Mouse (Mus musculus) lung, embryonic 14.5 days (tissue): ENCODE measurements around the gene Ddx47. TPM values are rescaled to one million over a fixed set of nuclear protein-coding genes. Genes with fewer than 3 reads are reported as not detected.
A peak's percentile ranks its signal among the peaks of the same experiment; 100 is the strongest.

Source experiments
- ATAC-seq: fragments of 200-750 bp; cut with Nextera tagmentation; 2 replicates; pipeline ENCODE4 v1.8.0; 2017; ENCODE audit warnings: mild to moderate bottlenecking, moderate TSS enrichment, moderate library complexity; ENCODE audit not compliant: insufficient read depth
- DNase-seq: peaks from one replicate; pipeline ENCODE4 v3.0.0-alpha.2; 2015
- H3K27ac ChIP-seq: fragments of 300-500 bp; sonication (generic); 2 replicates; pipeline ENCODE4 v1.5.1; 2014; ENCODE audit warnings: low read depth, mild to moderate bottlenecking, moderate library complexity
- H3K27me3 ChIP-seq: fragments of 300-500 bp; sonication (generic); 2 replicates; pipeline ENCODE4 v1.6.1; 2014; ENCODE audit warnings: low read length, control low read depth; ENCODE audit not compliant: insufficient read depth
- H3K36me3 ChIP-seq: fragments of 300-500 bp; sonication (generic); 2 replicates; pipeline ENCODE4 v1.6.1; 2014; ENCODE audit warnings: control low read depth; ENCODE audit not compliant: insufficient read depth
- H3K4me1 ChIP-seq: fragments of 300-500 bp; sonication (generic); 2 replicates; pipeline ENCODE4 v1.6.1; 2014; ENCODE audit warnings: antibody characterized with exemption, control low read depth; ENCODE audit not compliant: insufficient read depth
- H3K4me2 ChIP-seq: fragments of 300-500 bp; sonication (generic); 2 replicates; pipeline ENCODE4 v1.6.1; 2014; ENCODE audit warnings: mild to moderate bottlenecking
- H3K4me3 ChIP-seq: fragments of 300-500 bp; sonication (generic); 2 replicates; pipeline ENCODE4 v1.5.1; 2014; ENCODE audit warnings: low read depth, low read length
- H3K9ac ChIP-seq: fragments of 300-500 bp; sonication (generic); 2 replicates; pipeline ENCODE4 v1.6.1; 2014
- H3K9me3 ChIP-seq: fragments of 300-500 bp; sonication (generic); 2 replicates; pipeline ENCODE4 v1.6.1; 2016; ENCODE audit warnings: low read depth, low read length, control low read depth
- CTCF ChIP-seq: IDR thresholded peaks from 2 replicates; pipeline ENCODE4 v1.5.1; 2016; ENCODE audit warnings: antibody characterized with exemption, low read depth
- WGBS: fragments of 180-500 bp; shearing (Covaris S2); extraction: QIAGEN DNeasy Blood & Tissue Kit; methylation state at CpG from one replicate; pipeline ENCODE4 v1.1.7; 2014; 5-methylcytosine and 5-hydroxymethylcytosine counted together
- polyA plus RNA-seq: library from polyadenylated mRNA; unstranded; fragments of >200 nt; fragmentation: Nextera tagmentation; extraction: Ambion mirVana; gene quantifications from 2 replicates; pipeline ENCODE4 v1.2.1, GENCODE M21; 2014

Gene Ddx47
- polyA plus RNA-seq, 1 experiment from 2014 or later: 119 TPM

DNA sequence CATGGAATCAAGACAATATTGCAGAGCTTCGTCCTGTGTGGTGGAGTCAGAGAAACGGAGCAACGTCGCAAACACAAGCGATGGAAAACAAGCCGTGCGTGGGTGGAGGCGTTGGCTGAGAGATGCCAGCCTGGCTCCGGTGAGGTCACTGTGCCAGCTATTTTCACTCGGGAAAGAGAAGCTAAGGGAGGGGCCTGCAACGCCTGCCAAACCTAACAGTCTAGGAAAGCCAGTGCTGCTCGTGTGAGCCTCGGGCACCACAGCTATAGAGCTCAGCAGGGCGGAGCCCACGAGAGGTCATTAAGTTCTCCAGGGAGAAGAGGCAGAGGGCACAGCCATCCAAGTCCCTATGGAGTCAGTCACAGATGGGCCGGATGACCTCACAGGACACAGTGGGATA lies 37.5 kb downstream of the Ddx47 start:
- Histone ChIP-seq H3K4me3 (no peak overlapping the region), H3K4me2 (no peak overlapping the region), H3K27me3 (no peaks in the 10 kb centered on the region), H3K4me1 (no peaks in the 10 kb centered on the region), H3K9ac (no peak overlapping the region), H3K9me3 (no peaks in the 10 kb centered on the region), H3K36me3 (no peaks in the 10 kb centered on the region), H3K27ac (no peak overlapping the region)
- DNase-seq (peak; percentile 28), ATAC-seq (no peak)
- 61% methylated on average over 16 of the region's 16 CpGs for WGBS
- no peak for TF ChIP-seq CTCF

DNA sequence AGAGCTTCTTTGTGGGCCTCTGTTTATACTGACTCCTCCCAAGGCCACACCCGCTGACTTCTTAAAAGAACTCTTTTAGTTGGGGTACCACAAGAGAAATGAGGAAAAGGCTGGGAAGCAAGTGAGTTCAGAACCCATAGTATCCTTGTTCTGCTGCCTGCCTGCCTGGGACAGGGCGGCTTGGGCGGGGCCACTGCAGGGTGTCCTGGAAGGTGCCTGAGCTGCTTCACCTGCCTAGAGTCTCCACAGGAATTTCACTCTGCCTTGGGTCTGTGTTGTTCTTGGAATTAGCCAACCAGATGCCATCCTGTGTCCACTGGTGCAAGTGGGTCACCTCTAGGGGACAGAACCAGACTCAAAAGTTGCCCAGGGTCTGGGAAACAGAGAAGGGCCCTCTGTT lies 42.4 kb downstream of the Ddx47 start:
- no peak overlapping the region for H3K27ac ChIP-seq
- H3K36me3 ChIP-seq: no peaks in the 10 kb centered on the region
- no peak for TF ChIP-seq CTCF
- H3K4me2 ChIP-seq: no peak overlapping the region
- WGBS: 78% methylated on average over 3 of the region's 3 CpGs
- no peak overlapping the region for H3K4me3 ChIP-seq
- no peak for DNase-seq
- H3K27me3 ChIP-seq: no peaks in the 10 kb centered on the region
- H3K9me3 ChIP-seq: no peaks in the 10 kb centered on the region
- H3K4me1 ChIP-seq: no peaks in the 10 kb centered on the region
- no peak overlapping the region for H3K9ac ChIP-seq
- no peak for ATAC-seq

DNA sequence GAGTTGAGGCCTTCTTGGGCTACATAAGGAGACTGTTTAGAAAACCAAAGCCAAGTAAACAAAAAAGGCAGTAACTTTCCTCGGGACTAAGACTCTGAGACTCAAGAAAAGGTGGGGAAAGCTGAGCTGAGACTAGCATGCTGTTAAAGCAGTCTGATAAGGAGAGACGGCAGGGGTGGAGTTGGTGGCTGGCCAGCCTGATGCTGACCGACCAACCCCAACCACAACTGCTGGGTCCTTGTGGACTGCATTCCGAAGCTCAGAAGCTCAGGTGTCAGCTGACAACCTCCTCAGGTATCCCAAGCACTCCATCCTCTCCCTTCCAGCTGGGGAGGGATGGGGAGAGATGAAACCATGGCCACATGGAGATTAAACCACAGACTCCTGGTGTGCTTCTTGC lies 44.5 kb downstream of the Ddx47 start:
- Histone ChIP-seq H3K4me2 (no peak overlapping the region), H3K27ac (no peak overlapping the region), H3K9ac (no peak overlapping the region), H3K4me3 (no peak overlapping the region), H3K4me1 (no peaks in the 10 kb centered on the region), H3K36me3 (no peaks in the 10 kb centered on the region), H3K9me3 (no peaks in the 10 kb centered on the region), H3K27me3 (no peaks in the 10 kb centered on the region)
- DNase-seq (no peak), ATAC-seq (no peak)
- TF ChIP-seq CTCF: no peak
- WGBS: 21% methylated on average over 4 of the region's 4 CpGs

DNA sequence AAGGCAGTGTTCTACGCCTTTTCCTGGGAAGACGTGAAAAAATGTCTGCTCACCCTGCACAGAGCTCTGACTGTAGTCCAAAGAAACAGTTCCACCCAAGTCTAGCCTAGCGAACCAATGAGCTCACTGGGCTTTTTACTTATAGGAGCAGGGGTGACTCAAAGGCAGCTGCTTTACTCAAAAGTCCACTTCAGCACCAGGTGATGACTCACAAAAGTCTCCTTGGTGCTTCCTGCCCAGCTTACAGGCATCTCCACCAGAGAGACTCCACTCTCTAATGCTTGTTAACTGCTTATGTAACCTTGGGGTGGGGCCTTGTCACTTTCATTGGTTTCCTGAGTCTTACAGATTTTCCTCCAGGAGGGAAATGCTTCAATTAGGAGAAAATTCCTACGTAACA lies 49.3 kb downstream of the Ddx47 start:
- Histone ChIP-seq H3K4me2 (no peak overlapping the region), H3K4me1 (peaks cover 4% of the 10 kb centered on the region; the same call in 1 of the 2 replicates), H3K27me3 (no peaks in the 10 kb centered on the region), H3K27ac (no peak overlapping the region), H3K4me3 (no peak overlapping the region), H3K9ac (no peak overlapping the region), H3K36me3 (no peaks in the 10 kb centered on the region), H3K9me3 (no peaks in the 10 kb centered on the region)
- ATAC-seq (no peak), DNase-seq (no peak)
- WGBS: 91% methylated on average over 4 of the region's 4 CpGs
- TF ChIP-seq CTCF: no peak

DNA sequence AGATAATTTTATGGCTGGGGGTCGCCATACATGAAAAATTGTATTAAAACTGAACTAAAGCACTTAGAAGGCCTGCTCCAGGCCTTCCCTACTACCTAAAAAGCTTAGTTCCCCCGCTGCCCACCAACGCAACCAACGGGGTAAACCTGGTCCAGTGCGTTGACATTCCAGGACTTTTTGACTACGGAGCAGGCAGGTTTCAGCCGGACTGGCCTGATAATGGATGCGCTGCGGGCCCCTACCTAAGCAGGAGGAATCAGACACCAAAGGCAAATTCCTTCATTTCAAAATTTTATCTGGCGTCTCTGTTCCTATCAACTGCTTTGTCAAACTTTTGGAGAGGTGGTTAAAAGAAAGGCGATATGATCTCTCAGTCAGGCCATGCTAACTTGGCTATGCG lies 53.2 kb downstream of the Ddx47 start:
- H3K27me3 ChIP-seq: no peaks in the 10 kb centered on the region
- no peaks in the 10 kb centered on the region for H3K36me3 ChIP-seq
- H3K27ac ChIP-seq: peak overlapping the region; percentile 61
- no peak for TF ChIP-seq CTCF
- ATAC-seq: no peak
- no peak overlapping the region; the same call in 1 of the 2 replicates for H3K9ac ChIP-seq
- H3K4me3 ChIP-seq: no peak overlapping the region; the same call in 1 of the 2 replicates
- peaks cover 4% of the 10 kb centered on the region; the same call in 1 of the 2 replicates for H3K4me1 ChIP-seq
- no peaks in the 10 kb centered on the region for H3K9me3 ChIP-seq
- no peak for DNase-seq
- WGBS: 57% methylated on average over 12 of the region's 12 CpGs
- H3K4me2 ChIP-seq: peak overlapping the region; percentile 88

DNA sequence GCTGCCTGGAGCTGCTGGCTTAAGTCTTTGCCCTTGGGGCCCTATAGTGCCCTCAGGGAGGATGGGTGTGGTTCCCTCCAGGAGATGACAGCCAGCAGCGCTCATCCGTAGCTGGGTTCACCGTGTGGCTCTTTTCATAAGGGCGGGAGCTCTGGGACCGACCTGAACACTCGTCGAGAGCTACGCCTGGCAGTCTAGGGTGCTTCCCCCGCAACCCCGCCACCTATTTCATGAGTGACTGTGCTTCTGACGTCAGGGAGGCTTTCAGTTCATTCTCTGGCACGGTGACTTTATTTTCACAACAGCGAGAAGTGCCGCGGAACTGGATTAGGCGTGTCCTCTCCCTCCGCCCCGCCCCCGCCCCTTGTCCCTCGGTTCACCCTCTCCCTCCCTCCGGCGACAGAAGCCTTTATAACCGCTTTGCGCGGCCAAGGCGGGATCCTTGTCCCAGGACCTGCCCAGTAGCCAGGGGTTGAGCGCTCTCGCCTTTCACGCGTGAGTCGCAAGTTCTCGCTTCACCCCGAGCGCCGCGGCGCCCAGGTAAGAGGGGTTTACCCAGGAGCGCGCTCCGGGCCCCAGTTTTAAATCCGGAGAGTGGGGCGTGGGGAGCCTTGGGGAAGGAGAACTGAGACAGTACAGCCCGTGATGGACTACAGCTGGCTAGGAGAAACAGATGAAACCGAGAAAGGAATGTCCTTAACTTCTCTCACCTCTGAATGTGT lies 54.0 kb downstream of the Ddx47 start, which contains the start of gene Gprc5a:
Gene Gprc5a, plus strand, starts transcription at position 416 of the 722 bp plus-strand sequence.
- no peak for TF ChIP-seq CTCF
- ATAC-seq: peak; percentile 79
- no peaks in the 10 kb centered on the region for H3K27me3 ChIP-seq

DNA sequence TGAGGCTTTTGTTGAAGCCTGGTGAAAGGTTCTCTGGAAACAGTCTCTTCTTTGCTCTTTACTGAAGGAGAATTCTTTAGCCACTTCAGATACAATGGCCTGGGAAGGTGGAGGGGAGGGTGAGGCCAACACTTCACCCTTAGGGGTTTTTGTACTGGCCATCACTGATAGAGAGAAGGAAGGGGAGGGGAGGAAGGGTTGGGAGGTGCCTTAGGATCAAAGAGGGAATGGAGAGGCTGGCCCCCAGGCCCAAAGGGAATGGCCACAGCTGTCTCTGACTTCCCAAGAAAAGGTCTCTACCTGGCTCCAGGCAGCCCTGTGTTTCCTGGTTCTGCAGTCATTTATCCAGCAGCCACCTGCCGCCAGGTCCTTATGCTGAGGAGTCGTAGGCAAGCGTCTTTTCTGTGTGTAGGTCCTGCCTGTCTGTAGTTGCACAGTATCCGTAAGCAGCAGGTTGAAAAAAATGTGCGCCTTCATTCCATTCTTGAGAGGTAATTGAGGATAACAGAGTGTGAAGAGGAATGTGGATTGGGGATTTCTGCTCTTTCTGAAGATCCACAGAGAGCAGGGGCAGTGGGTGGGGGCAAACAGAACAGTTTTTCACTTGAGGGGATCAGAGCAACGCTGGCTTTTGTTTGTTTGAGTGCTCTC lies 55.5 kb downstream of the Ddx47 start:
- peak overlapping the region; percentile 88 for H3K4me2 ChIP-seq
- peak; percentile 64 for DNase-seq
- H3K9me3 ChIP-seq: no peaks in the 10 kb centered on the region
- H3K4me1 ChIP-seq: peaks cover 4% of the 10 kb centered on the region; the same call in 1 of the 2 replicates
- 45% methylated on average over 6 of the region's 6 CpGs for WGBS
- peak overlapping the region; percentile 88 for H3K27ac ChIP-seq
- H3K27me3 ChIP-seq: no peaks in the 10 kb centered on the region
- TF ChIP-seq CTCF: no peak
- peak; percentile 40; the same call in 1 of the 2 replicates for ATAC-seq
- H3K4me3 ChIP-seq: peak overlapping the region; percentile 53
- no peaks in the 10 kb centered on the region for H3K36me3 ChIP-seq
- no peak overlapping the region for H3K9ac ChIP-seq

More for the DNA sequence above, 54.0 kb downstream of the Ddx47 start, which contains the start of gene Gprc5a:
- no peaks in the 10 kb centered on the region for H3K36me3 ChIP-seq
- H3K9ac ChIP-seq: peak within 1 kb of the TSS; percentile 70
- under 1% methylated on average over 44 of the region's 44 CpGs for WGBS
- peak within 1 kb of the TSS; percentile 88 for H3K4me2 ChIP-seq
- H3K4me3 ChIP-seq: peak within 1 kb of the TSS; percentile 53
- no peaks in the 10 kb centered on the region for H3K9me3 ChIP-seq
- DNase-seq: peak; percentile 83
- peaks cover 4% of the 10 kb centered on the region; the same call in 1 of the 2 replicates for H3K4me1 ChIP-seq
- peak within 1 kb of the TSS; percentile 88 for H3K27ac ChIP-seq
